Mouse (Mus musculus): ENCODE measurements around the gene Gm33543.

The Gm33543 gene

GRCm38 (mm10) chr10:95830891-95831290 lies 11.8 kb downstream of the Gm33543 start:
- WGBS: 68% methylated on average over 5 of the region's 5 CpGs

- WGBS: 93% methylated on average over 5 of the region's 5 CpGs
Observed at GRCm38 (mm10) chr10:95828374-95828773, 14.4 kb downstream of the Gm33543 start.

GRCm38 (mm10) chr10:95825651-95826050 lies 17.1 kb downstream of the Gm33543 start:
- 75% methylated on average over 3 of the region's 3 CpGs for WGBS

- 92% methylated on average over 2 of the region's 2 CpGs for WGBS
Observed at GRCm38 (mm10) chr10:95818506-95818905, 24.2 kb downstream of the Gm33543 start.

- 51% methylated on average over 9 of the region's 9 CpGs for WGBS
Observed at GRCm38 (mm10) chr10:95817419-95818161, 25.1 kb downstream of the Gm33543 start.

- WGBS: 95% methylated on average over 6 of the region's 6 CpGs
Observed at GRCm38 (mm10) chr10:95814351-95814750, 28.4 kb downstream of the Gm33543 start.

GRCm38 (mm10) chr10:95811869-95812268 lies 30.9 kb downstream of the Gm33543 start:
- 76% methylated on average over 4 of the region's 4 CpGs for WGBS

- WGBS: 62% methylated on average over 2 of the region's 2 CpGs
Observed at GRCm38 (mm10) chr10:95801443-95801811, 41.3 kb downstream of the Gm33543 start.

GRCm38 (mm10) chr10:95800693-95801442 lies 41.9 kb downstream of the Gm33543 start:
- WGBS: 69% methylated on average over 7 of the region's 7 CpGs

GRCm38 (mm10) chr10:95797645-95798395 lies 44.9 kb downstream of the Gm33543 start:
- WGBS: 94% methylated on average over 12 of the region's 12 CpGs

- 90% methylated on average over 4 of the region's 4 CpGs for WGBS
Observed at GRCm38 (mm10) chr10:95795500-95795899, 47.2 kb downstream of the Gm33543 start.

GRCm38 (mm10) chr10:95794706-95795105 lies 48.0 kb downstream of the Gm33543 start:
- 97% methylated on average over 6 of the region's 6 CpGs for WGBS

GRCm38 (mm10) chr10:95791427-95791804 lies 51.3 kb downstream of the Gm33543 start:
- 43% methylated on average over 8 of the region's 8 CpGs for WGBS

- WGBS: 35% methylated on average over 15 of the region's 15 CpGs
Observed at GRCm38 (mm10) chr10:95790771-95791426, 51.8 kb downstream of the Gm33543 start.

- 62% methylated on average over 2 of the region's 2 CpGs for WGBS
Observed at GRCm38 (mm10) chr10:95787176-95787575, 55.6 kb downstream of the Gm33543 start.

GRCm38 (mm10) chr10:95784837-95785236 lies 57.9 kb downstream of the Gm33543 start:
- 71% methylated on average over 7 of the region's 7 CpGs for WGBS

GRCm38 (mm10) chr10:95780881-95781600 lies 61.7 kb downstream of the Gm33543 start:
- WGBS: 75% methylated on average over 8 of the region's 8 CpGs

GRCm38 (mm10) chr10:95779801-95780385 lies 62.8 kb downstream of the Gm33543 start:
- WGBS: 76% methylated on average over 13 of the region's 13 CpGs

- 82% methylated on average over 8 of the region's 8 CpGs for WGBS
Observed at GRCm38 (mm10) chr10:95778622-95779021, 64.1 kb downstream of the Gm33543 start.

- 93% methylated on average over 15 of the region's 15 CpGs for WGBS
Observed at GRCm38 (mm10) chr10:95777701-95778320, 64.9 kb downstream of the Gm33543 start.

Measured in cerebral cortex, adult 2 months (tissue).